Mouse (Mus musculus): Measurements from ENCODE around the gene Olfr814. TPM values are rescaled to one million over a fixed set of nuclear protein-coding genes. Genes with fewer than 3 reads are reported as not detected.

Gene Olfr814
- polyA plus RNA-seq, 1 experiment from 2014 or later = not detected

Other genes with a start within 250 kb of the Olfr814 start
- gene Olfr799, start 242.4 kb downstream of the Olfr814 start, polyA plus RNA-seq (2015; fragmentation: Nextera tagmentation; extraction: Ambion mirVana) = not detected in 2 replicates
- not detected in 2 replicates for gene Olfr800, start 222.2 kb downstream of the Olfr814 start, polyA plus RNA-seq (2015; fragmentation: Nextera tagmentation; extraction: Ambion mirVana)
- gene Olfr801, start 206.0 kb downstream of the Olfr814 start, polyA plus RNA-seq (2015; fragmentation: Nextera tagmentation; extraction: Ambion mirVana) = not detected in 2 replicates
- gene Olfr802, start 191.7 kb downstream of the Olfr814 start, polyA plus RNA-seq (2015; fragmentation: Nextera tagmentation; extraction: Ambion mirVana) = not detected in 2 replicates
- gene Olfr803, start 185.6 kb downstream of the Olfr814 start, polyA plus RNA-seq (2015; fragmentation: Nextera tagmentation; extraction: Ambion mirVana) = not detected in 2 replicates
- gene Olfr804, start 176.6 kb downstream of the Olfr814 start, polyA plus RNA-seq (2015; fragmentation: Nextera tagmentation; extraction: Ambion mirVana) = not detected in 2 replicates
- not detected in 2 replicates for gene Olfr805, start 150.5 kb downstream of the Olfr814 start, polyA plus RNA-seq (2015; fragmentation: Nextera tagmentation; extraction: Ambion mirVana)
- gene Olfr806, start 137.9 kb downstream of the Olfr814 start, polyA plus RNA-seq (2015; fragmentation: Nextera tagmentation; extraction: Ambion mirVana) = not detected in 2 replicates
- gene Olfr807, start 122.1 kb downstream of the Olfr814 start, polyA plus RNA-seq (2015; fragmentation: Nextera tagmentation; extraction: Ambion mirVana) = not detected in 2 replicates
- not detected in 2 replicates for gene Olfr808, start 114.4 kb downstream of the Olfr814 start, polyA plus RNA-seq (2015; fragmentation: Nextera tagmentation; extraction: Ambion mirVana)
- not detected in 2 replicates for gene Olfr809, start 105.2 kb downstream of the Olfr814 start, polyA plus RNA-seq (2015; fragmentation: Nextera tagmentation; extraction: Ambion mirVana)
- gene Olfr810, start 84.9 kb downstream of the Olfr814 start, polyA plus RNA-seq (2015; fragmentation: Nextera tagmentation; extraction: Ambion mirVana) = not detected in 2 replicates
- gene Olfr811, start 75.5 kb downstream of the Olfr814 start, polyA plus RNA-seq (2015; fragmentation: Nextera tagmentation; extraction: Ambion mirVana) = not detected in 2 replicates
- gene Olfr812, start 33.8 kb downstream of the Olfr814 start, polyA plus RNA-seq (2015; fragmentation: Nextera tagmentation; extraction: Ambion mirVana) = not detected in 2 replicates
- not detected in 2 replicates for gene Olfr813, start 24.5 kb downstream of the Olfr814 start, polyA plus RNA-seq (2015; fragmentation: Nextera tagmentation; extraction: Ambion mirVana)
- gene Olfr815, start 26.0 kb upstream of the Olfr814 start, polyA plus RNA-seq (2015; fragmentation: Nextera tagmentation; extraction: Ambion mirVana) = not detected in 2 replicates
- not detected in 2 replicates for gene Olfr816, start 35.7 kb upstream of the Olfr814 start, polyA plus RNA-seq (2015; fragmentation: Nextera tagmentation; extraction: Ambion mirVana)
- not detected in 2 replicates for gene Olfr818, start 69.2 kb upstream of the Olfr814 start, polyA plus RNA-seq (2015; fragmentation: Nextera tagmentation; extraction: Ambion mirVana)
- not detected in 2 replicates for gene Olfr819, start 87.4 kb upstream of the Olfr814 start, polyA plus RNA-seq (2015; fragmentation: Nextera tagmentation; extraction: Ambion mirVana)
- not detected in 2 replicates for gene Olfr247, start 96.3 kb upstream of the Olfr814 start, polyA plus RNA-seq (2015; fragmentation: Nextera tagmentation; extraction: Ambion mirVana)
- gene Gm10310, start 105.2 kb upstream of the Olfr814 start, polyA plus RNA-seq (2015; fragmentation: Nextera tagmentation; extraction: Ambion mirVana) = not detected in 2 replicates
- gene Olfr820, start 132.8 kb upstream of the Olfr814 start, polyA plus RNA-seq (2015; fragmentation: Nextera tagmentation; extraction: Ambion mirVana) = not detected in 2 replicates
- not detected in 2 replicates for gene Olfr821, start 150.5 kb upstream of the Olfr814 start, polyA plus RNA-seq (2015; fragmentation: Nextera tagmentation; extraction: Ambion mirVana)
- not detected in 2 replicates for gene Olfr822, start 191.4 kb upstream of the Olfr814 start, polyA plus RNA-seq (2015; fragmentation: Nextera tagmentation; extraction: Ambion mirVana)
- not detected in 2 replicates for gene Olfr823, start 235.5 kb upstream of the Olfr814 start, polyA plus RNA-seq (2015; fragmentation: Nextera tagmentation; extraction: Ambion mirVana)